Mouse (Mus musculus) forebrain, embryonic 11.5 days (tissue): ENCODE results near the gene Cryzl2. TPM values are rescaled to one million over a fixed set of nuclear protein-coding genes. Genes with fewer than 3 reads are reported as not detected.

Experiments
- ATAC-seq: fragments of 200-750 bp; cut with Nextera tagmentation; replicated peaks from 2 replicates; pipeline ENCODE4 v1.8.0; 2017; ENCODE audit warnings: moderate TSS enrichment; ENCODE audit not compliant: low FRiP score
- DNase-seq: peaks from one replicate; pipeline ENCODE4 v3.0.0-alpha.2; 2017; ENCODE audit warnings: low spot score
- H3K27ac ChIP-seq: fragments of 300-500 bp; sonication (generic); 2 replicates; pipeline ENCODE4 v1.5.1; 2014; ENCODE audit warnings: low read depth, low read length
- H3K27me3 ChIP-seq: fragments of 300-500 bp; sonication (generic); 2 replicates; pipeline ENCODE4 v1.6.1; 2014; ENCODE audit warnings: mild to moderate bottlenecking, low read length, mixed read lengths; ENCODE audit not compliant: control insufficient read depth, insufficient read depth
- H3K36me3 ChIP-seq: fragments of 300-500 bp; sonication (generic); 2 replicates; pipeline ENCODE4 v1.6.1; 2014; ENCODE audit warnings: mild to moderate bottlenecking, low read length, moderate library complexity, mixed read lengths; ENCODE audit not compliant: control insufficient read depth, insufficient read depth
- H3K4me1 ChIP-seq: fragments of 300-500 bp; sonication (generic); replicated peaks from 2 replicates; pipeline ENCODE4 v1.6.1; 2014; ENCODE audit warnings: low read length, mixed read lengths; ENCODE audit not compliant: control insufficient read depth, insufficient read depth
- H3K4me2 ChIP-seq: fragments of 300-500 bp; sonication (generic); 2 replicates; pipeline ENCODE4 v1.6.1; 2014; ENCODE audit warnings: low read depth, mild to moderate bottlenecking, low read length, moderate library complexity, mixed read lengths; ENCODE audit not compliant: severe bottlenecking
- H3K4me3 ChIP-seq: fragments of 300-500 bp; sonication (generic); 2 replicates; pipeline ENCODE4 v1.5.1; 2014; ENCODE audit warnings: low read depth, low read length
- H3K9ac ChIP-seq: fragments of 300-500 bp; sonication (generic); 2 replicates; pipeline ENCODE4 v1.6.1; 2014; ENCODE audit warnings: low read length
- H3K9me3 ChIP-seq: fragments of 300-500 bp; sonication (generic); 2 replicates; pipeline ENCODE4 v1.6.1; 2016; ENCODE audit warnings: low read length, mixed read lengths; ENCODE audit not compliant: control insufficient read depth
- WGBS: fragments of 180-500 bp; shearing (Covaris S2); extraction: QIAGEN DNeasy Blood & Tissue Kit; methylation state at CpG from one replicate; pipeline ENCODE4 v1.1.7; 2014; 5-methylcytosine and 5-hydroxymethylcytosine counted together
- polyA plus RNA-seq: library from polyadenylated mRNA; unstranded; fragments of >200 nt; fragmentation: Nextera tagmentation; extraction: Ambion mirVana; gene quantifications from 2 replicates; pipeline ENCODE4 v1.2.1, GENCODE M21; 2014

The Cryzl2 gene
- polyA plus RNA-seq, 1 experiment from 2014 or later = 9.4 TPM

- DNase-seq (no peak), ATAC-seq (no peak)
- Histone ChIP-seq H3K36me3 (no peaks in the 10 kb centered on the region), H3K9ac (no peak overlapping the region), H3K27ac (no peak overlapping the region), H3K9me3 (no peaks in the 10 kb centered on the region), H3K4me1 (peaks cover 19% of the 10 kb centered on the region), H3K4me2 (no peak overlapping the region), H3K4me3 (no peak overlapping the region), H3K27me3 (no peaks in the 10 kb centered on the region)
- WGBS = 97% methylated on average over 2 of the region's 2 CpGs
Measured at GRCm38 (mm10) chr1:157438290-157438689, 20.1 kb upstream of the Cryzl2 start.

GRCm38 (mm10) chr1:157439101-157439500, 19.3 kb upstream of the Cryzl2 start:
- Histone ChIP-seq H3K27ac (peak overlapping the region; percentile 86), H3K4me1 (peaks cover 26% of the 10 kb centered on the region), H3K9ac (no peak overlapping the region), H3K4me2 (no peak overlapping the region), H3K9me3 (no peaks in the 10 kb centered on the region), H3K36me3 (no peaks in the 10 kb centered on the region), H3K4me3 (no peak overlapping the region), H3K27me3 (no peaks in the 10 kb centered on the region)
- ATAC-seq (no peak), DNase-seq (no peak)
- 79% methylated on average over 4 of the region's 4 CpGs for WGBS

GRCm38 (mm10) chr1:157439973-157440641, 18.3 kb upstream of the Cryzl2 start:
- DNase-seq (peak; percentile 75), ATAC-seq (peak; percentile 85)
- no peaks in the 10 kb centered on the region for H3K27me3 ChIP-seq
- H3K9me3 ChIP-seq = no peaks in the 10 kb centered on the region
- 2% methylated on average over 14 of the region's 14 CpGs for WGBS
- peak overlapping the region; percentile 39; the same call in 1 of the 2 replicates for H3K4me2 ChIP-seq
- H3K9ac ChIP-seq = peak overlapping the region; percentile 17; the same call in 1 of the 2 replicates
- H3K27ac ChIP-seq = peak overlapping the region; percentile 86
- H3K4me1 ChIP-seq = peaks cover 30% of the 10 kb centered on the region
- H3K36me3 ChIP-seq = no peaks in the 10 kb centered on the region
- peak overlapping the region; percentile 17; the same call in 1 of the 2 replicates for H3K4me3 ChIP-seq

GRCm38 (mm10) chr1:157443026-157443722, 15.2 kb upstream of the Cryzl2 start:
- WGBS = 10% methylated on average over 14 of the region's 14 CpGs
- Histone ChIP-seq H3K27ac (peak overlapping the region; percentile 53), H3K9me3 (no peaks in the 10 kb centered on the region), H3K4me2 (peak overlapping the region; percentile 6; the same call in 1 of the 2 replicates), H3K4me1 (peaks cover 42% of the 10 kb centered on the region), H3K9ac (peak overlapping the region; percentile 0; the same call in 1 of the 2 replicates), H3K4me3 (no peak overlapping the region), H3K36me3 (no peaks in the 10 kb centered on the region), H3K27me3 (no peaks in the 10 kb centered on the region)
- peak; percentile 55 for DNase-seq
- no peak; the same call in 1 of the 2 replicates for ATAC-seq

GRCm38 (mm10) chr1:157443723-157444561, 14.4 kb upstream of the Cryzl2 start:
- Histone ChIP-seq H3K36me3 (no peaks in the 10 kb centered on the region), H3K9me3 (no peaks in the 10 kb centered on the region), H3K27ac (peak overlapping the region; percentile 53; the same call in 1 of the 2 replicates), H3K4me1 (peaks cover 42% of the 10 kb centered on the region), H3K9ac (peak overlapping the region; percentile 0; the same call in 1 of the 2 replicates), H3K4me2 (peak overlapping the region; percentile 18; the same call in 1 of the 2 replicates), H3K4me3 (no peak overlapping the region), H3K27me3 (no peaks in the 10 kb centered on the region; the same call in 1 of the 2 replicates)
- WGBS = 12% methylated on average over 18 of the region's 19 CpGs
- DNase-seq = no peak
- ATAC-seq = no peak

- H3K4me3 ChIP-seq = no peak overlapping the region
- no peak overlapping the region for H3K9ac ChIP-seq
- ATAC-seq (no peak), DNase-seq (peak; percentile 49)
- 58% methylated on average over 13 of the region's 13 CpGs for WGBS
- H3K4me1 ChIP-seq = peaks cover 39% of the 10 kb centered on the region
- H3K36me3 ChIP-seq = no peaks in the 10 kb centered on the region
- no peaks in the 10 kb centered on the region for H3K9me3 ChIP-seq
- H3K27ac ChIP-seq = no peak overlapping the region
- H3K27me3 ChIP-seq = no peaks in the 10 kb centered on the region; the same call in 1 of the 2 replicates
- H3K4me2 ChIP-seq = no peak overlapping the region
Measured at GRCm38 (mm10) chr1:157444632-157445300, 13.6 kb upstream of the Cryzl2 start.

- DNase-seq (no peak), ATAC-seq (no peak)
- peaks cover 43% of the 10 kb centered on the region for H3K4me1 ChIP-seq
- H3K27ac ChIP-seq = no peak overlapping the region
- no peaks in the 10 kb centered on the region; the same call in 1 of the 2 replicates for H3K27me3 ChIP-seq
- no peak overlapping the region for H3K4me2 ChIP-seq
- no peak overlapping the region for H3K4me3 ChIP-seq
- no peaks in the 10 kb centered on the region for H3K36me3 ChIP-seq
- H3K9me3 ChIP-seq = no peaks in the 10 kb centered on the region
- WGBS = 91% methylated on average over 6 of the region's 6 CpGs
- no peak overlapping the region for H3K9ac ChIP-seq
Measured at GRCm38 (mm10) chr1:157445398-157445910, 12.9 kb upstream of the Cryzl2 start.
